Mouse (Mus musculus) bone marrow, adult 2 months (tissue): ENCODE data around the gene Pcnx3.

Experiments used
- CTCF ChIP-seq: fragments of 200-500 bp; IDR thresholded peaks from 2 replicates; pipeline ENCODE4 v1.5.1; 2011; ENCODE audit warnings: low read length, control low read depth; ENCODE audit not compliant: control insufficient read depth, insufficient read depth
- POLR2A ChIP-seq: fragments of 200-500 bp; IDR thresholded peaks from 2 replicates; pipeline ENCODE4 v1.6.1; 2011; ENCODE audit warnings: low read depth, mild to moderate bottlenecking, control low read depth, low read length, borderline replicate concordance; ENCODE audit not compliant: control insufficient read depth

DNA sequence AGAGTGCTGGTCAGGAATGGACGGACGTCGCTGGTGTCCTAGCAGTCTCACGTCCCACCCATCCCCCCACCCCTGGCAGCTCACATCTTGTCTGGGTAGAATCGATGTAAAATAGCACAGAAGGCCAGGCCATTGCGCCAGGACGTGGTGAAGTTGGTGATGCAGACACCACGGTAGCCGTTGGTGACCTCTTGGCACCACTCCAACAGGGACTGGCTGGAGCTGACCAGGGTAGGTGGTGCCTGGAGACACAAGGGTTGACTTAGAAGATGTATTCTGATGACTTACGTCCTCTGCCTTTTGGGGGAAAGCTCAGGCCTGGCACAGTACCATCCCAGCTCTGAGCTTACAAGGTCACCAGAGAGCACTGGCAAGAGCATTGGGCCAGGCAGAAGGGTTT is 28.2 kb upstream of the Pcnx3 start:
- TF ChIP-seq CTCF (no peak), POLR2A (no peak; the same call in 1 of the 2 replicates)
